Mouse (Mus musculus) macrophage (primary cell): ENCODE results near the gene Ndufv1. TPM values are rescaled to one million over a fixed set of nuclear protein-coding genes. Genes with fewer than 3 reads are reported as not detected.

Experiments used
- H3K27ac ChIP-seq: fragments of 350-480 bp; formaldehyde crosslinking; 2 replicates; pipeline ENCODE4 v1.9.0; 2021
- H3K36me3 ChIP-seq: fragments of 350-480 bp; formaldehyde crosslinking; 2 replicates; pipeline ENCODE4 v1.9.0; 2021; ENCODE audit errors: inconsistent target
- H3K4me3 ChIP-seq: fragments of 350-480 bp; formaldehyde crosslinking; 2 replicates; pipeline ENCODE4 v1.9.0; 2021; ENCODE audit errors: inconsistent target
- H3K79me2 ChIP-seq: fragments of 350-480 bp; formaldehyde crosslinking; 2 replicates; pipeline ENCODE4 v1.9.0; 2021; ENCODE audit errors: inconsistent target
- WGBS: methylation state at CpG from one replicate; pipeline ENCODE4 v1.1.7; 2026; ENCODE audit warnings: inconsistent platforms; ENCODE audit not compliant: missing documents; 5-methylcytosine and 5-hydroxymethylcytosine counted together
- polyA plus RNA-seq: library from polyadenylated mRNA; stranded (reverse); fragments of 250-400 nt; gene quantifications from 3 replicates; pipeline ENCODE4 v1.2.4, GENCODE M21; 2018; ENCODE audit warnings: inconsistent platforms

Ndufv1 gene
- polyA plus RNA-seq, 1 experiment from 2014 or later, result 35.8 TPM

GRCm38 (mm10) chr19:3959030-3959429 is 53.6 kb downstream of the Ndufv1 start:
- H3K27ac ChIP-seq, result no peak overlapping the region
- H3K79me2 ChIP-seq, result no peaks in the 10 kb centered on the region
- no peak overlapping the region for H3K4me3 ChIP-seq
- no peaks in the 10 kb centered on the region for H3K36me3 ChIP-seq

- 88% methylated on average over 3 of the region's 4 CpGs for WGBS
- no peaks in the 10 kb centered on the region for H3K36me3 ChIP-seq
Observed at GRCm38 (mm10) chr19:3958470-3958869, 54.1 kb downstream of the Ndufv1 start, which contains the start of gene Aldh3b3. Gene Aldh3b3 (plus strand): TSS chr19:3958645.

More at GRCm38 (mm10) chr19:3958470-3958869, 54.1 kb downstream of the Ndufv1 start, which contains the start of gene Aldh3b3:
- Histone ChIP-seq H3K4me3 (no peak within 1 kb of the TSS), H3K79me2 (no peaks in the 10 kb centered on the region), H3K27ac (no peak within 1 kb of the TSS)

Other genes starting within 250 kb of the Ndufv1 start
- 16.2 to 28.8 TPM (median 20.6 TPM) in 3 replicates for gene Kmt5b, start 245.4 kb downstream of the Ndufv1 start, polyA plus RNA-seq
- gene Chka, start 161.0 kb downstream of the Ndufv1 start, polyA plus RNA-seq, result 11.1 to 17.8 TPM (median 15.8 TPM) in 3 replicates
- 359 to 665 TPM (median 410 TPM) in 3 replicates for gene Tcirg1, start 105.7 kb downstream of the Ndufv1 start, polyA plus RNA-seq
- gene Ndufs8, start 100.0 kb downstream of the Ndufv1 start, polyA plus RNA-seq, result 65.9 to 103 TPM (median 95.7 TPM) in 3 replicates
- gene Aldh3b1, start 83.0 kb downstream of the Ndufv1 start, polyA plus RNA-seq, result 57.7 to 77.8 TPM (median 67.9 TPM) in 3 replicates
- gene Unc93b1, start 77.6 kb downstream of the Ndufv1 start, polyA plus RNA-seq, result 421 to 814 TPM (median 651 TPM) in 3 replicates
- not detected in 3 replicates for gene Aldh3b3, start 54.2 kb downstream of the Ndufv1 start, polyA plus RNA-seq
- not detected in 3 replicates for gene Aldh3b2, start 40.5 kb downstream of the Ndufv1 start, polyA plus RNA-seq
- gene Acy3, start 26.2 kb downstream of the Ndufv1 start, polyA plus RNA-seq, result 0.47 to 0.60 TPM (median 0.47 TPM) in 3 replicates
- not detected in 3 replicates for gene Tbx10, start 20.1 kb downstream of the Ndufv1 start, polyA plus RNA-seq
- gene Nudt8, start 12.2 kb downstream of the Ndufv1 start, polyA plus RNA-seq, result 6.9 to 10.7 TPM (median 7.0 TPM) in 3 replicates
- 0.07 to 0.19 TPM (median 0.13 TPM) in 3 replicates for gene Gm49405, start 12.2 kb downstream of the Ndufv1 start, polyA plus RNA-seq
- 0.20 to 0.33 TPM in 2 of 3 replicates, not detected in the other for gene Doc2g, start 9.5 kb downstream of the Ndufv1 start, polyA plus RNA-seq
- 6.2 to 20.1 TPM (median 8.6 TPM) in 3 replicates for gene Gstp1, start 25.2 kb upstream of the Ndufv1 start, polyA plus RNA-seq
- gene Gstp2, start 33.2 kb upstream of the Ndufv1 start, polyA plus RNA-seq, result not detected in 3 replicates
- not detected in 3 replicates for gene Gstp3, start 46.8 kb upstream of the Ndufv1 start, polyA plus RNA-seq
- not detected in 3 replicates for gene Cabp2, start 68.8 kb upstream of the Ndufv1 start, polyA plus RNA-seq
- gene Cdk2ap2, start 84.4 kb upstream of the Ndufv1 start, polyA plus RNA-seq, result 16.7 to 37.3 TPM (median 23.1 TPM) in 3 replicates
- gene Pitpnm1, start 87.2 kb upstream of the Ndufv1 start, polyA plus RNA-seq, result 12.8 to 30.4 TPM (median 14.2 TPM) in 3 replicates
- gene Aip, start 113.1 kb upstream of the Ndufv1 start, polyA plus RNA-seq, result 80.9 to 169 TPM (median 84.6 TPM) in 3 replicates
- not detected in 3 replicates for gene Gpr152, start 127.0 kb upstream of the Ndufv1 start, polyA plus RNA-seq
- gene Cabp4, start 131.2 kb upstream of the Ndufv1 start, polyA plus RNA-seq, result not detected in 3 replicates
- 252 to 368 TPM (median 357 TPM) in 3 replicates for gene Coro1b, start 135.8 kb upstream of the Ndufv1 start, polyA plus RNA-seq
- 0.28 to 0.53 TPM (median 0.41 TPM) in 3 replicates for gene Ptprcap, start 140.8 kb upstream of the Ndufv1 start, polyA plus RNA-seq
- gene Rps6kb2, start 150.5 kb upstream of the Ndufv1 start, polyA plus RNA-seq, result 13.6 to 29.6 TPM (median 18.4 TPM) in 3 replicates
- gene Carns1, start 162.7 kb upstream of the Ndufv1 start, polyA plus RNA-seq, result 0.62 to 1.00 TPM (median 0.77 TPM) in 3 replicates
- 0.25 to 0.60 TPM (median 0.41 TPM) in 3 replicates for gene Tbc1d10c, start 178.5 kb upstream of the Ndufv1 start, polyA plus RNA-seq
- gene Ppp1ca, start 179.3 kb upstream of the Ndufv1 start, polyA plus RNA-seq, result 375 to 413 TPM (median 395 TPM) in 3 replicates
- 16.0 to 22.9 TPM (median 16.7 TPM) in 3 replicates for gene Rad9a, start 188.9 kb upstream of the Ndufv1 start, polyA plus RNA-seq
- 0.10 to 0.21 TPM (median 0.17 TPM) in 3 replicates for gene Clcf1, start 201.4 kb upstream of the Ndufv1 start, polyA plus RNA-seq
- not detected in 3 replicates for gene AC109138.7, start 201.6 kb upstream of the Ndufv1 start, polyA plus RNA-seq
- 33.8 to 76.3 TPM (median 47.8 TPM) in 3 replicates for gene Pold4, start 219.1 kb upstream of the Ndufv1 start, polyA plus RNA-seq